Mouse (Mus musculus): Measurements from ENCODE around the gene 4930432M17Rik.

DNA sequence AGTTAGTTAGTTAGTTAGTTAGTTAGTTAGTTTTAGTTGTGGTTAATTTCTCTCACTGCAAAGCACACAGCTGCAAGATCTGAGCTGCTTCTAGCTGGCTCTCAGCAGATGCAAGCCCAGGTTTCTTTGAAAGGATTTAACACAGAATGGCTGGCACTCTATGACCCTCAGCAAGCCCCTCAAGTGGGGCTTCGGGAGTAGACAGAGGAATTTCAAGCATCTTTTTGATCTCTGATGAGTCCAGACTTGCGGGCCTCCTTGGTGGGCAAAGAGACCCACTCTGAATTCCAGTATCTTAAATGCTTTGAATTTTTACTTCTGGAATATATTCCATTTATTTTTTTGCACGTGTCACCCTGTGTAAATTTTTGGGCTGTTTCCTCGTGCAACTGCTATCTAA, 8.4 kb downstream of the 4930432M17Rik start:
- no peak for TF ChIP-seq POLR2A (IDR thresholded peaks at IDR 0.05; ENCODE audit: extremely low read depth, insufficient read depth, low read length)
- no peak for TF ChIP-seq CTCF (IDR thresholded peaks at IDR 0.05; ENCODE audit: low read depth, low read length)

All from liver, adult 2 months (tissue).